20 mouse cellular contexts compared by ENCODE assay signal in genomic region chr3:107755702-107756480, GRCm38 (mm10). TPM values are rescaled to one million over a fixed set of nuclear protein-coding genes. Genes with fewer than 3 reads are reported as not detected.
A peak's percentile ranks its signal among the peaks of the same experiment; 100 is the strongest.
DNase-seq lines count a peak whose midpoint lies in the region; ATAC-seq and TF ChIP-seq lines count a peak whose summit lies in the region.
"Had no signal": no experiment of that assay in that cellular context is flagged by ENCODE, and none has a peak within 500 bp of the region (broad histone marks: within the 10 kb centered on the region; RNA-seq: fewer than 3 reads in every experiment).

No protein-coding gene starts in this region.

- no peak for ATAC-seq in heart, embryonic 11.5 days (replicated peaks; ENCODE audit: insufficient number of reproducible peaks, low FRiP score, low TSS enrichment)
- ATAC-seq: CD4-positive, CD25-positive, alpha-beta regulatory T cell, adult 4 months; hindbrain, embryonic 16.5 days had no signal

- WGBS in heart, embryonic 11.5 days (ENCODE audit: insufficient replicate concordance) = 71% methylated on average over 5 of the region's 5 CpGs

- no peaks in the 10 kb centered on the region for H3K9me3 ChIP-seq in heart, embryonic 11.5 days (replicated peaks; ENCODE audit: control insufficient read depth, low read length)
- H3K9me3 ChIP-seq: embryonic facial prominence, embryonic 13.5 days; G1E; heart, embryonic 12.5 days; megakaryocyte, embryonic 14.5 days had no signal

- H3K27me3 ChIP-seq in heart, embryonic 11.5 days (ENCODE audit: control insufficient read depth, insufficient read depth, low read length) = no peaks in the 10 kb centered on the region
- no peaks in the 10 kb centered on the region for H3K27me3 ChIP-seq in C2C12 (ENCODE audit: control insufficient read depth, insufficient read depth, insufficient read length)
- H3K27me3 ChIP-seq: embryonic facial prominence, embryonic 13.5 days; heart, embryonic 12.5 days had no signal

- TF ChIP-seq CTCF in C2C12 (IDR thresholded peaks at IDR 0.05; ENCODE audit: control insufficient read depth, insufficient read depth, insufficient read length) = no peak

- no peak overlapping the region for H3K4me3 ChIP-seq in heart, embryonic 11.5 days (ENCODE audit: low read depth, low read length)
- peak overlapping the region; percentile 12 for H3K4me3 ChIP-seq in C2C12 (ENCODE audit: insufficient read depth, poor library complexity, severe bottlenecking)
- H3K4me3 ChIP-seq: embryonic facial prominence, embryonic 13.5 days; heart, embryonic 12.5 days; left cerebral cortex, adult 2 months; megakaryocyte, embryonic 14.5 days had no signal

- no peak overlapping the region for H3K27ac ChIP-seq in heart, embryonic 11.5 days (ENCODE audit: low read depth, low read length)
- H3K27ac ChIP-seq: embryonic facial prominence, embryonic 13.5 days; left cerebral cortex, adult 2 months had no signal

- H3K9ac ChIP-seq in heart, embryonic 11.5 days (ENCODE audit: low read depth, low read length) = no peak overlapping the region
- H3K9ac ChIP-seq: embryonic facial prominence, embryonic 13.5 days; heart, embryonic 12.5 days had no signal

- H3K4me2 ChIP-seq in heart, embryonic 11.5 days = no peak overlapping the region
- H3K4me2 ChIP-seq: embryonic facial prominence, embryonic 13.5 days; heart, embryonic 12.5 days had no signal

- DNase-seq in heart, adult 18-20 months = peak; percentile 26 to 36
- DNase-seq in cerebellum, adult 18-20 months = peak; percentile 77 to 89
- DNase-seq in cerebellum, postnatal 36 days = peak; percentile 80 to 81
- DNase-seq in retina, embryonic 14.5 days (ENCODE audit: low spot score) = no peak
- DNase-seq in neural tube, embryonic 10.5 days (ENCODE audit: extremely low spot score, low spot score) = no peak
- DNase-seq: adrenal gland, adult 2 months; gastrocnemius, postnatal 14 days; kidney, adult 11 months; kidney, postnatal 10 days; lung, postnatal 10 days; thymus, postnatal 25 days had no signal

- H3K79me3 ChIP-seq in C2C12 (ENCODE audit: low read depth) = peaks cover 85% of the 10 kb centered on the region

- H3K79me2 ChIP-seq in C2C12 (ENCODE audit: control insufficient read depth, insufficient read depth) = peaks cover 93% of the 10 kb centered on the region

- H3K36me3 ChIP-seq in heart, embryonic 11.5 days (ENCODE audit: control insufficient read depth, insufficient read depth, low read length) = no peaks in the 10 kb centered on the region; the same call in none of the 2 replicates
- H3K36me3 ChIP-seq in C2C12 (ENCODE audit: control insufficient read depth, insufficient read depth) = peaks cover 83% of the 10 kb centered on the region
- H3K36me3 ChIP-seq: G1E had no signal

- H3K4me1 ChIP-seq in heart, embryonic 11.5 days (ENCODE audit: control insufficient read depth, insufficient read depth, low read length) = peaks cover 14% of the 10 kb centered on the region

- H3ac ChIP-seq in C2C12 (ENCODE audit: control insufficient read depth, insufficient read length, low read depth) = peak overlapping the region; percentile 31

TF ChIP-seq in C2C12, 6 proteins besides CTCF, POLR2A, EP300 and RAD21:
- no peak for TF ChIP-seq MYOG (IDR thresholded peaks at IDR 0.05; ENCODE audit: control insufficient read depth, extremely low read depth, insufficient read length)
- no peak for TF ChIP-seq USF1 (IDR thresholded peaks at IDR 0.05; ENCODE audit: low read depth)
- TF ChIP-seq MAX (IDR thresholded peaks at IDR 0.05) = no peak
- no peak for TF ChIP-seq MYOD1 (IDR thresholded peaks at IDR 0.05; ENCODE audit: control insufficient read depth, insufficient read length, low read depth)
- TF ChIP-seq CEBPB (IDR thresholded peaks at IDR 0.05; ENCODE audit: low read depth) = no peak
- TF ChIP-seq FOSL1 (IDR thresholded peaks at IDR 0.05; ENCODE audit: insufficient read depth, low read length, poor library complexity, severe bottlenecking) = no peak

RNA-seq across cellular contexts. Expression of gene Csf1, which starts 4.4 kb away (rescaled TPM):
- 10 to 100 TPM; 25.5 to 25.8 TPM for total RNA-seq in heart, adult 18-20 months (2021)
- 10.7 and 11.0 TPM in 2 replicates for polyA plus RNA-seq in heart, embryonic 11.5 days (2014; fragmentation: Nextera tagmentation; extraction: Ambion mirVana)
- polyA plus RNA-seq in C2C12 (2012; fragmentation: generic; extraction: Trizol) = 169 TPM

RNA-seq across cellular contexts. Expression of gene Ahcyl1, which starts 59.5 kb away (rescaled TPM):
- total RNA-seq in heart, adult 18-20 months (2021) = 10 to 100 TPM; 73.1 to 90.9 TPM
- 56.1 and 68.1 TPM in 2 replicates for polyA plus RNA-seq in heart, embryonic 11.5 days (2014; fragmentation: Nextera tagmentation; extraction: Ambion mirVana)
- 72.1 TPM for polyA plus RNA-seq in C2C12 (2012; fragmentation: generic; extraction: Trizol)

Comparison
In these comparisons a context has a peak if more than half of its experiments do, and no peak if none do; other contexts are left out.
1. DNase-seq: peak in heart, adult 18-20 months (2 of 2), cerebellum, adult 18-20 months (2 of 2) and cerebellum, postnatal 36 days (2 of 2); none in retina, embryonic 14.5 days (single experiment) and neural tube, embryonic 10.5 days (single experiment).
2. RNA of gene Csf1, which starts 4.4 kb away (polyA plus RNA-seq): 169 TPM in C2C12 (single experiment); 10.7 to 11.0 TPM in heart, embryonic 11.5 days; every median in the first group is over 10 times any median in the second.